Mouse (Mus musculus): ENCODE measurements at regions not wholly inside any gene's neighbourhood (a gene's known extent, or its start where the extent isn't known, plus 50 kb on each side); places are given as distances from the start of the nearest gene placed in this dataset.

DNA sequence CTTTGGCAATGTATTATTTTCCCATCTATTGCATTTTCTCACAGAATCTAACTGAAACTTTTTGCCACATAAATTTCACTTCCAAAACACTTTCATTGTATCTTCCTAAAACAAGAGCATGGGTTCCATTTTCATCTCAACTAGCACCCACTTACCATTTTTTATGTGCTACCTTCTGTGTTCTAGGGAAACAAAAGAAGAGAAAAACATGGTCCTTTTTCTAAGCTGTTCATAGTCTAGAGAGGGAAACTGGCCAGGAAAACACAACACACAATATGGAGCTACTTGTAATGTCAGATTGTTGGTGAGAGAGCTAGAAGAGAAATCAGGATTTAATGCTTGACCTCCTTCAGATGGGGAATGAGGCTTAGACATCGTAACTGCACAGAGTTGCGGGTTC, 361.6 kb upstream of the Gm11042 start:
- Histone ChIP-seq H3K36me3 (ENCODE audit: control insufficient read depth, insufficient read depth) (no peaks in the 10 kb centered on the region), H3ac (ENCODE audit: control insufficient read depth, insufficient read length) (no peak overlapping the region), H3K4me2 (ENCODE audit: low read depth) (no peak overlapping the region), H3K4me3 (no peak overlapping the region), H3K27me3 (ENCODE audit: control insufficient read depth, insufficient read depth, insufficient read length) (no peaks in the 10 kb centered on the region), H3K79me2 (ENCODE audit: control insufficient read depth, insufficient read depth) (no peaks in the 10 kb centered on the region)
- TF ChIP-seq SRF (IDR thresholded peaks at IDR 0.05; ENCODE audit: control insufficient read depth, insufficient read length, low read depth) (no peak), POLR2AphosphoS2 (IDR thresholded peaks at IDR 0.05; ENCODE audit: insufficient read length, low read depth) (no peak), E2F4 (IDR thresholded peaks at IDR 0.05; ENCODE audit: insufficient read depth) (no peak), MYOD1 (IDR thresholded peaks at IDR 0.05; ENCODE audit: control insufficient read depth in 1 of 3, insufficient read length in 2 of 3, low read depth in 2 of 3) (no peak), REST (IDR thresholded peaks at IDR 0.05; ENCODE audit: insufficient read depth, insufficient read length) (no peak), CEBPB (IDR thresholded peaks at IDR 0.05; ENCODE audit: insufficient read depth, poor library complexity, severe bottlenecking) (no peak), TCF3 (IDR thresholded peaks at IDR 0.05; ENCODE audit: insufficient read length, low read depth) (no peak), MYOG (IDR thresholded peaks at IDR 0.05; ENCODE audit: control insufficient read depth in 1 of 3, insufficient read depth in 1 of 3, insufficient read length in 2 of 3, low read depth in 2 of 3) (no peak)

- Histone ChIP-seq H3K27me3 (ENCODE audit: control insufficient read depth, insufficient read depth, insufficient read length) (no peaks in the 10 kb centered on the region), H3ac (ENCODE audit: control insufficient read depth, insufficient read length) (no peak overlapping the region), H3K36me3 (ENCODE audit: control insufficient read depth, insufficient read depth) (no peaks in the 10 kb centered on the region), H3K4me3 (no peak overlapping the region), H3K4me2 (ENCODE audit: low read depth) (no peak overlapping the region), H3K79me2 (ENCODE audit: control insufficient read depth, insufficient read depth) (no peaks in the 10 kb centered on the region)
- TF ChIP-seq SRF (IDR thresholded peaks at IDR 0.05; ENCODE audit: control insufficient read depth, insufficient read length, low read depth) (no peak), POLR2A (IDR thresholded peaks at IDR 0.05; ENCODE audit: insufficient read length, low read depth) (no peak), MAX (IDR thresholded peaks at IDR 0.05; ENCODE audit: low read depth) (no peak), TCF3 (IDR thresholded peaks at IDR 0.05; ENCODE audit: insufficient read length, low read depth) (no peak), TCF12 (IDR thresholded peaks at IDR 0.05; ENCODE audit: insufficient read depth, poor library complexity, severe bottlenecking) (no peak), REST (IDR thresholded peaks at IDR 0.05; ENCODE audit: insufficient read depth, insufficient read length) (no peak), MYOD1 (IDR thresholded peaks at IDR 0.05; ENCODE audit: control insufficient read depth in 1 of 3, insufficient read length in 2 of 3, low read depth in 2 of 3) (no peak), MYOG (IDR thresholded peaks at IDR 0.05; ENCODE audit: control insufficient read depth in 1 of 3, insufficient read depth in 1 of 3, insufficient read length in 2 of 3, low read depth in 2 of 3) (no peak), E2F4 (IDR thresholded peaks at IDR 0.05; ENCODE audit: insufficient read depth) (no peak), CEBPB (IDR thresholded peaks at IDR 0.05; ENCODE audit: insufficient read depth, poor library complexity, severe bottlenecking) (no peak), USF1 (IDR thresholded peaks at IDR 0.05; ENCODE audit: low read depth) (no peak), POLR2AphosphoS2 (IDR thresholded peaks at IDR 0.05; ENCODE audit: insufficient read length, low read depth) (no peak)
Observed at GRCm38 (mm10) chr12:74658406-74658805, 342.2 kb upstream of the Gm11042 start.

- Histone ChIP-seq H3K4me3 (no peak overlapping the region), H3ac (ENCODE audit: control insufficient read depth, insufficient read length) (no peak overlapping the region), H3K27me3 (ENCODE audit: control insufficient read depth, insufficient read depth, insufficient read length) (no peaks in the 10 kb centered on the region), H3K79me2 (ENCODE audit: control insufficient read depth, insufficient read depth) (no peaks in the 10 kb centered on the region), H3K4me2 (ENCODE audit: low read depth) (no peak overlapping the region), H3K36me3 (ENCODE audit: control insufficient read depth, insufficient read depth) (no peaks in the 10 kb centered on the region)
- TF ChIP-seq E2F4 (IDR thresholded peaks at IDR 0.05; ENCODE audit: insufficient read depth): no peak
- TF ChIP-seq POLR2A (IDR thresholded peaks at IDR 0.05; ENCODE audit: insufficient read length, low read depth): no peak
- TF ChIP-seq SRF (IDR thresholded peaks at IDR 0.05; ENCODE audit: control insufficient read depth, insufficient read length, low read depth): no peak
- TF ChIP-seq CEBPB (IDR thresholded peaks at IDR 0.05; ENCODE audit: insufficient read depth, poor library complexity, severe bottlenecking): no peak
- TF ChIP-seq MYOD1 (IDR thresholded peaks at IDR 0.05; ENCODE audit: control insufficient read depth in 1 of 3, insufficient read length in 2 of 3, low read depth in 2 of 3): no peak
- TF ChIP-seq POLR2AphosphoS2 (IDR thresholded peaks at IDR 0.05; ENCODE audit: insufficient read length, low read depth): no peak
- no peak for TF ChIP-seq MYOG (IDR thresholded peaks at IDR 0.05; ENCODE audit: control insufficient read depth in 1 of 3, insufficient read depth in 1 of 3, insufficient read length in 2 of 3, low read depth in 2 of 3)
- TF ChIP-seq TCF12 (IDR thresholded peaks at IDR 0.05; ENCODE audit: insufficient read depth, poor library complexity, severe bottlenecking): no peak
- TF ChIP-seq REST (IDR thresholded peaks at IDR 0.05; ENCODE audit: insufficient read depth, insufficient read length): no peak
Observed at GRCm38 (mm10) chr12:74657036-74657648, 340.9 kb upstream of the Gm11042 start.

DNA sequence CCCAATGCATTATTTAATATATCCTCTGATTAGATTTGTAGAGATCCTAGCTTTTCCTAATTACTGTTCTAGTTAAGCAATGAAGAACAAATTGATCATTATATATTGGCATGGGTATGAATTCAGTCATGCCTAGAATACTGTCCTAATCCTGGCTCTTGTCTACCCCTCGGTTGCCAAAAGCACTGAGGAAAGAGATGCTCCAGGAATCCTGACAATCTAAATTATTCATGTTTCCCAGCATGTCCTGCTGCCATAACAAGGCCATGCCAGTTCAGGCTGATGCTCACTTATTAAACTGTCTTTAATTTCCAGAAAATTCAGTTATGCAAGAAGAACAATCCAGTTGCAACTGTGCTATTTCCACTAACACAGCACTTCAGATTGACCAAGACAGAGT, 335.1 kb upstream of the Gm11042 start:
- Histone ChIP-seq H3ac (ENCODE audit: control insufficient read depth, insufficient read length) (no peak overlapping the region), H3K4me3 (no peak overlapping the region), H3K27me3 (ENCODE audit: control insufficient read depth, insufficient read depth, insufficient read length) (no peaks in the 10 kb centered on the region), H3K4me2 (ENCODE audit: low read depth) (no peak overlapping the region), H3K36me3 (ENCODE audit: control insufficient read depth, insufficient read depth) (no peaks in the 10 kb centered on the region), H3K79me2 (ENCODE audit: control insufficient read depth, insufficient read depth) (no peaks in the 10 kb centered on the region)
- TF ChIP-seq REST (IDR thresholded peaks at IDR 0.05; ENCODE audit: insufficient read depth, insufficient read length) (no peak), MYOG (IDR thresholded peaks at IDR 0.05; ENCODE audit: control insufficient read depth in 1 of 3, insufficient read depth in 1 of 3, insufficient read length in 2 of 3, low read depth in 2 of 3) (no peak), CEBPB (IDR thresholded peaks at IDR 0.05; ENCODE audit: insufficient read depth, poor library complexity, severe bottlenecking) (no peak), TCF12 (IDR thresholded peaks at IDR 0.05; ENCODE audit: insufficient read depth, poor library complexity, severe bottlenecking) (no peak), USF1 (IDR thresholded peaks at IDR 0.05; ENCODE audit: low read depth) (no peak), SRF (IDR thresholded peaks at IDR 0.05; ENCODE audit: control insufficient read depth, insufficient read length, low read depth) (no peak)

GRCm38 (mm10) chr12:74632827-74633226, 316.6 kb upstream of the Gm11042 start:
- Histone ChIP-seq H3ac (ENCODE audit: control insufficient read depth, insufficient read length) (no peak overlapping the region), H3K79me2 (ENCODE audit: control insufficient read depth, insufficient read depth) (no peaks in the 10 kb centered on the region), H3K4me2 (ENCODE audit: low read depth) (no peak overlapping the region), H3K27me3 (ENCODE audit: control insufficient read depth, insufficient read depth, insufficient read length) (no peaks in the 10 kb centered on the region), H3K36me3 (ENCODE audit: control insufficient read depth, insufficient read depth) (no peaks in the 10 kb centered on the region), H3K4me3 (no peak overlapping the region)
- TF ChIP-seq POLR2A (IDR thresholded peaks at IDR 0.05; ENCODE audit: insufficient read length, low read depth): no peak
- no peak for TF ChIP-seq REST (IDR thresholded peaks at IDR 0.05; ENCODE audit: insufficient read depth, insufficient read length)
- no peak for TF ChIP-seq CEBPB (IDR thresholded peaks at IDR 0.05; ENCODE audit: insufficient read depth, poor library complexity, severe bottlenecking)
- TF ChIP-seq MYOD1 (IDR thresholded peaks at IDR 0.05; ENCODE audit: control insufficient read depth in 1 of 3, insufficient read length in 2 of 3, low read depth in 2 of 3): no peak
- TF ChIP-seq MAX (IDR thresholded peaks at IDR 0.05; ENCODE audit: low read depth): no peak
- TF ChIP-seq TCF12 (IDR thresholded peaks at IDR 0.05; ENCODE audit: insufficient read depth, poor library complexity, severe bottlenecking): no peak
- no peak for TF ChIP-seq TCF3 (IDR thresholded peaks at IDR 0.05; ENCODE audit: insufficient read length, low read depth)
- no peak for TF ChIP-seq POLR2AphosphoS2 (IDR thresholded peaks at IDR 0.05; ENCODE audit: insufficient read length, low read depth)
